Mouse (Mus musculus): Measurements from ENCODE around the gene Snupn. TPM values are rescaled to one million over a fixed set of nuclear protein-coding genes. Genes with fewer than 3 reads are reported as not detected.
"Not testable (repeated sequence)": the region's sequence is repeated elsewhere in the genome, so short reads cannot be mapped to it uniquely, and the experiment has no call there.

The Snupn gene
- total RNA-seq (2021) (10 to 100 TPM; 12.0 to 14.3 TPM), polyA plus RNA-seq (2012; rRNA removed) (4.0 and 5.8 TPM in 2 replicates)
- long read RNA-seq, transcript Snupn-201 (9 exons, 1,391 nt): major isoform, 11 of 13 reads
- long read RNA-seq, partial matches to known transcripts: 0 of 13 reads
- long read RNA-seq, other reads (novel, unspliced or antisense): 2 of 13 reads

GRCm38 (mm10) chr9:56950414-56951400, at the start of gene Snupn:
Snupn (plus strand) TSS chr9:56950878.
- DNase-seq: peak; percentile 98

- no peak for DNase-seq
These were observed 49.5 kb upstream of the Snupn start for GRCm38 (mm10) chr9:56901187-56901586.

GRCm38 (mm10) chr9:56903662-56904061, 47.0 kb upstream of the Snupn start:
- DNase-seq: no peak

- DNase-seq: no peak
These were observed 43.1 kb upstream of the Snupn start for GRCm38 (mm10) chr9:56907549-56907948.

GRCm38 (mm10) chr9:56909991-56910390, 40.7 kb upstream of the Snupn start:
- DNase-seq: not testable (repeated sequence)

GRCm38 (mm10) chr9:56911017-56911416, 39.7 kb upstream of the Snupn start:
- no peak for DNase-seq

GRCm38 (mm10) chr9:56913991-56914390, 36.7 kb upstream of the Snupn start:
- DNase-seq: no peak

- no peak for DNase-seq
These were observed 35.6 kb upstream of the Snupn start for GRCm38 (mm10) chr9:56915116-56915515.

GRCm38 (mm10) chr9:56915695-56916410, 34.8 kb upstream of the Snupn start:
- DNase-seq: no peak

- no peak for DNase-seq
These were observed 33.5 kb upstream of the Snupn start for GRCm38 (mm10) chr9:56917131-56917530.

GRCm38 (mm10) chr9:56918466-56918865, 32.2 kb upstream of the Snupn start:
- DNase-seq: no peak

GRCm38 (mm10) chr9:56922746-56923145, 27.9 kb upstream of the Snupn start:
- DNase-seq: no peak

GRCm38 (mm10) chr9:56923841-56924650, 26.6 kb upstream of the Snupn start:
- peak; percentile 28 for DNase-seq

- peak; percentile 97 for DNase-seq
These were observed 26.0 kb upstream of the Snupn start for GRCm38 (mm10) chr9:56924651-56925027.

- peak; percentile 28 for DNase-seq
These were observed 25.2 kb upstream of the Snupn start for GRCm38 (mm10) chr9:56925291-56926024.

GRCm38 (mm10) chr9:56926025-56926360, 24.7 kb upstream of the Snupn start:
- DNase-seq: no peak

- no peak for DNase-seq
These were observed 24.3 kb upstream of the Snupn start for GRCm38 (mm10) chr9:56926387-56926786.

- peak; percentile 69 for DNase-seq
These were observed 23.3 kb upstream of the Snupn start for GRCm38 (mm10) chr9:56927191-56928012.

GRCm38 (mm10) chr9:56928041-56928811, 22.5 kb upstream of the Snupn start, which contains the start of gene Snx33:
Snx33 (minus strand) TSS chr9:56928371.
- DNase-seq: peak; percentile 98
